Mouse (Mus musculus) CH12.LX (cell line): ENCODE data around the gene Wsb2. TPM values are rescaled to one million over a fixed set of nuclear protein-coding genes. Genes with fewer than 3 reads are reported as not detected.

ENCODE experiments used
- DNase-seq: peaks from one replicate; pipeline ENCODE4 v3.0.0-alpha.2; 2013; ENCODE audit errors: extremely low read depth
- H3K27ac ChIP-seq: 2 replicates; pipeline ENCODE4 v1.5.1; 2012; ENCODE audit warnings: low read depth, mild to moderate bottlenecking, control low read depth, moderate library complexity; ENCODE audit not compliant: insufficient read depth
- H3K27me3 ChIP-seq: replicated peaks from 2 replicates; pipeline ENCODE3; 2012; ENCODE audit warnings: inconsistent platforms
- H3K36me3 ChIP-seq, 2 experiments: replicated peaks in 1 of 2; 2 replicates each; pipeline versions ENCODE3 to v1.6.1; 2012; ENCODE audit warnings: inconsistent platforms in 1 of 2, low read length in 1 of 2, mild to moderate bottlenecking in 1 of 2, mixed read lengths in 1 of 2, moderate library complexity in 1 of 2; ENCODE audit not compliant: control insufficient read depth in 1 of 2, insufficient read depth in 1 of 2
- H3K4me1 ChIP-seq, 2 experiments: 2 replicates each; pipeline ENCODE4 v1.6.1; 2012; ENCODE audit warnings: inconsistent platforms in 1 of 2, moderate library complexity in 1 of 2; ENCODE audit not compliant: insufficient read depth in 2 of 2, control insufficient read depth in 1 of 2
- H3K4me2 ChIP-seq: 2 replicates; pipeline ENCODE4 v1.6.1; 2012; ENCODE audit warnings: low read depth, mild to moderate bottlenecking, control low read depth; ENCODE audit not compliant: poor library complexity, insufficient read depth, severe bottlenecking
- H3K4me3 ChIP-seq, 3 experiments: fragments of 150-350 bp in 1 of 3; sonication (generic) in 1 of 3; replicated peaks in 1 of 3; 2 replicates each; pipeline versions ENCODE3 to v1.5.1; 2011 to 2012; ENCODE audit warnings: low read depth in 2 of 3, low read length in 2 of 3, mild to moderate bottlenecking in 2 of 3, moderate library complexity in 2 of 3, control low read depth in 1 of 3, improper control_type of control experiment in 1 of 3, inconsistent platforms in 1 of 3, mixed read lengths in 1 of 3; ENCODE audit not compliant: poor library complexity in 1 of 3
- H3K79me2 ChIP-seq: replicated peaks from 2 replicates; pipeline ENCODE4 v1.6.1; 2012; ENCODE audit warnings: mild to moderate bottlenecking, moderate library complexity; ENCODE audit not compliant: control insufficient read depth, poor library complexity, insufficient read depth, severe bottlenecking; ENCODE audit errors: extremely low read depth
- H3K9ac ChIP-seq: 2 replicates; pipeline ENCODE4 v1.6.1; 2012; ENCODE audit warnings: low read depth, mild to moderate bottlenecking, control low read depth, moderate library complexity; ENCODE audit not compliant: insufficient read depth
- H3K9me3 ChIP-seq: replicated peaks from 2 replicates; pipeline ENCODE3; 2012; ENCODE audit warnings: low read length, inconsistent platforms, mixed read lengths
- CHD1 ChIP-seq: IDR thresholded peaks from 2 replicates; pipeline ENCODE4 v1.6.1; 2012; ENCODE audit warnings: low read depth, low read length, improper control_type of control experiment, inconsistent platforms
- ELF1 ChIP-seq: IDR thresholded peaks from 2 replicates; pipeline ENCODE4 v1.6.1; 2014; ENCODE audit warnings: low read depth, mild to moderate bottlenecking, inconsistent platforms, low read length, improper control_type of control experiment
- ETS1 ChIP-seq: conservative IDR thresholded peaks from 2 replicates; pipeline ENCODE4 v1.6.1; 2012; ENCODE audit warnings: low read depth, mild to moderate bottlenecking, inconsistent platforms, low read length, improper control_type of control experiment, moderate library complexity
- GABPA ChIP-seq: IDR thresholded peaks from 2 replicates; pipeline ENCODE4 v1.6.1; 2012; ENCODE audit warnings: low read depth, low read length, improper control_type of control experiment, inconsistent platforms; ENCODE audit not compliant: insufficient replicate concordance
- IRF4 ChIP-seq: IDR thresholded peaks from 2 replicates; pipeline ENCODE4 v1.6.1; 2014; ENCODE audit warnings: low read depth, mild to moderate bottlenecking, inconsistent platforms, low read length, improper control_type of control experiment
- MEF2A ChIP-seq: IDR thresholded peaks from 2 replicates; pipeline ENCODE4 v1.6.1; 2014; ENCODE audit warnings: low read depth, mild to moderate bottlenecking, inconsistent platforms, low read length, improper control_type of control experiment, borderline replicate concordance
- MYC ChIP-seq: IDR thresholded peaks from 2 replicates; pipeline ENCODE4 v1.6.1; 2011; ENCODE audit warnings: low read depth, mild to moderate bottlenecking, improper control_type of control experiment, low read length
- NELFE ChIP-seq: IDR thresholded peaks from 2 replicates; pipeline ENCODE4 v1.6.1; 2011; ENCODE audit warnings: low read depth, low read length, improper control_type of control experiment
- NRF1 ChIP-seq: IDR thresholded peaks from 2 replicates; pipeline ENCODE4 v1.6.1; 2014; ENCODE audit warnings: low read depth, mild to moderate bottlenecking, inconsistent platforms, low read length, improper control_type of control experiment, moderate library complexity
- PAX5 ChIP-seq: IDR thresholded peaks from 2 replicates; pipeline ENCODE4 v1.6.1; 2012; ENCODE audit warnings: low read length, inconsistent platforms, mixed read lengths
- POLR2AphosphoS2 ChIP-seq: IDR thresholded peaks from 2 replicates; pipeline ENCODE4 v1.6.1; 2011; ENCODE audit warnings: low read depth, low read length, improper control_type of control experiment
- RAD21 ChIP-seq: IDR thresholded peaks from 2 replicates; pipeline ENCODE4 v1.6.1; 2011; ENCODE audit warnings: low read depth, mild to moderate bottlenecking, low read length, improper control_type of control experiment, moderate library complexity
- SIN3A ChIP-seq: IDR thresholded peaks from 2 replicates; pipeline ENCODE4 v1.6.1; 2012; ENCODE audit warnings: low read length, improper control_type of control experiment, inconsistent platforms
- TCF12 ChIP-seq: IDR thresholded peaks from 2 replicates; pipeline ENCODE4 v1.6.1; 2014; ENCODE audit warnings: low read depth, mild to moderate bottlenecking, inconsistent platforms, low read length, improper control_type of control experiment
- UBTF ChIP-seq: IDR thresholded peaks from 2 replicates; pipeline ENCODE4 v1.6.1; 2012; ENCODE audit warnings: low read depth, mild to moderate bottlenecking, inconsistent platforms, low read length, improper control_type of control experiment, moderate library complexity
- ZC3H11A ChIP-seq: IDR thresholded peaks from 2 replicates; pipeline ENCODE4 v1.6.1; 2012; ENCODE audit warnings: low read depth, mild to moderate bottlenecking, inconsistent platforms, low read length, improper control_type of control experiment
- ZKSCAN1 ChIP-seq: IDR thresholded peaks from 2 replicates; pipeline ENCODE4 v1.6.1; 2012; ENCODE audit warnings: low read depth, inconsistent platforms, low read length, improper control_type of control experiment, borderline replicate concordance
- ZMIZ1 ChIP-seq: IDR thresholded peaks from 2 replicates; pipeline ENCODE4 v1.6.1; 2012; ENCODE audit warnings: low read depth, mild to moderate bottlenecking, inconsistent platforms, low read length, improper control_type of control experiment
- dilution Hi-C: fragments of 300-500 bp; cut with MboI; formaldehyde crosslinking; loops from 2 replicates; pipeline ENCODE4 v1.14.3; 2020; ENCODE audit warnings: low sequenced_read_pairs; ENCODE audit not compliant: extremely low pct_unique_long_range_greater_than_20kb, extremely low pct_ligation_motif_present
- in situ Hi-C: fragments of 300-500 bp; cut with MboI; formaldehyde crosslinking; loops from 3 replicates; pipeline ENCODE4 v1.14.3; 2019; ENCODE audit warnings: low sequenced_read_pairs, low pct_ligation_motif_present, low pct_unique_long_range_greater_than_20kb, mixed read lengths
- polyA plus RNA-seq: library from polyadenylated mRNA; unstranded; fragments of >175 nt; gene quantifications from 2 replicates; pipeline ENCODE4 v1.2.1, GENCODE M21; 2012; ENCODE audit warnings: low read depth; ENCODE audit not compliant: insufficient read length
- total RNA-seq, 2 experiments: library from RNA; depleted of rRNA; stranded (reverse); fragments of 300-350 nt in 1 of 2; fragments of >200 nt in 1 of 2; gene quantifications; 2 replicates each; pipeline ENCODE4 v1.2.3; 2012 to 2014

Wsb2 gene
- total and polyA plus RNA-seq, 3 experiments, result 36.1 to 44.2 (median 41.7) TPM

GRCm38 (mm10) chr5:117365904-117366561, 8.9 kb downstream of the Wsb2 start:
- Histone ChIP-seq H3K4me2 (no peak overlapping the region), H3K9ac (no peak overlapping the region), H3K4me1 (peaks cover 9 to 41% of the 10 kb centered on the region in 2 experiments; a peak in 3 of 4 replicates), H3K27ac (no peak overlapping the region), H3K9me3 (no peaks in the 10 kb centered on the region), H3K27me3 (no peaks in the 10 kb centered on the region), H3K4me3 (no peak overlapping the region), H3K79me2 (peaks cover 5% of the 10 kb centered on the region), H3K36me3 (peaks cover 66 to 80% of the 10 kb centered on the region in 2 experiments)
- no peak for DNase-seq
- dilution Hi-C loops (no loop called here), in situ Hi-C loops (no loop called here)
- TF ChIP-seq GABPA (no peak), PAX5 (no peak), UBTF (no peak), TCF12 (no peak), RAD21 (no peak)

- no peaks in the 10 kb centered on the region for H3K9me3 ChIP-seq
- no peak overlapping the region for H3K4me3 ChIP-seq
- no peak overlapping the region for H3K27ac ChIP-seq
- H3K4me1 ChIP-seq, result peaks cover 9 to 35% of the 10 kb centered on the region in 2 experiments; a peak in 3 of 4 replicates
- dilution Hi-C loops, result no loop called here
- in situ Hi-C loops, result no loop called here
- H3K27me3 ChIP-seq, result no peaks in the 10 kb centered on the region
- no peak overlapping the region for H3K9ac ChIP-seq
- H3K36me3 ChIP-seq, result peaks cover 78 to 89% of the 10 kb centered on the region in 2 experiments
- DNase-seq, result no peak
- TF ChIP-seq GABPA, result no peak
- TF ChIP-seq UBTF, result no peak
- no peak for TF ChIP-seq TCF12
- TF ChIP-seq NRF1, result no peak
- no peak for TF ChIP-seq ETS1
- no peak for TF ChIP-seq IRF4
- TF ChIP-seq ZC3H11A, result no peak
- TF ChIP-seq POLR2AphosphoS2, result no peak
- H3K79me2 ChIP-seq, result no peaks in the 10 kb centered on the region; the same call in 1 of the 2 replicates
- H3K4me2 ChIP-seq, result no peak overlapping the region
Measured at GRCm38 (mm10) chr5:117367206-117367605, 10.1 kb downstream of the Wsb2 start.

- no peaks in the 10 kb centered on the region for H3K27me3 ChIP-seq
- dilution Hi-C loops, result no loop called here
- DNase-seq, result no peak
- no peak overlapping the region for H3K27ac ChIP-seq
- in situ Hi-C loops, result no loop called here
- no peak overlapping the region for H3K4me2 ChIP-seq
- no peak for TF ChIP-seq ELF1
- TF ChIP-seq ZKSCAN1, result no peak
- TF ChIP-seq ZMIZ1, result no peak
- TF ChIP-seq PAX5, result no peak
- no peak for TF ChIP-seq SIN3A
- no peak for TF ChIP-seq MEF2A
- TF ChIP-seq UBTF, result no peak
- no peak for TF ChIP-seq NELFE
- TF ChIP-seq CHD1, result no peak
- TF ChIP-seq MYC, result no peak
- H3K79me2 ChIP-seq, result no peaks in the 10 kb centered on the region; the same call in 1 of the 2 replicates
- H3K4me3 ChIP-seq, result no peak overlapping the region
- H3K36me3 ChIP-seq, result peaks cover 79 to 95% of the 10 kb centered on the region in 2 experiments
- no peak overlapping the region for H3K9ac ChIP-seq
- H3K9me3 ChIP-seq, result no peaks in the 10 kb centered on the region
- H3K4me1 ChIP-seq, result peaks cover 10 to 20% of the 10 kb centered on the region in 2 experiments
Measured at GRCm38 (mm10) chr5:117370592-117370991, 13.5 kb downstream of the Wsb2 start.
